Mouse (Mus musculus): ENCODE data around the gene Fam84b. TPM values are rescaled to one million over a fixed set of nuclear protein-coding genes. Genes with fewer than 3 reads are reported as not detected.

Gene Fam84b
- polyA plus RNA-seq (2017; shearing (Covaris generic)), result 1 to 10 TPM; 4.6 to 4.8 TPM

DNA sequence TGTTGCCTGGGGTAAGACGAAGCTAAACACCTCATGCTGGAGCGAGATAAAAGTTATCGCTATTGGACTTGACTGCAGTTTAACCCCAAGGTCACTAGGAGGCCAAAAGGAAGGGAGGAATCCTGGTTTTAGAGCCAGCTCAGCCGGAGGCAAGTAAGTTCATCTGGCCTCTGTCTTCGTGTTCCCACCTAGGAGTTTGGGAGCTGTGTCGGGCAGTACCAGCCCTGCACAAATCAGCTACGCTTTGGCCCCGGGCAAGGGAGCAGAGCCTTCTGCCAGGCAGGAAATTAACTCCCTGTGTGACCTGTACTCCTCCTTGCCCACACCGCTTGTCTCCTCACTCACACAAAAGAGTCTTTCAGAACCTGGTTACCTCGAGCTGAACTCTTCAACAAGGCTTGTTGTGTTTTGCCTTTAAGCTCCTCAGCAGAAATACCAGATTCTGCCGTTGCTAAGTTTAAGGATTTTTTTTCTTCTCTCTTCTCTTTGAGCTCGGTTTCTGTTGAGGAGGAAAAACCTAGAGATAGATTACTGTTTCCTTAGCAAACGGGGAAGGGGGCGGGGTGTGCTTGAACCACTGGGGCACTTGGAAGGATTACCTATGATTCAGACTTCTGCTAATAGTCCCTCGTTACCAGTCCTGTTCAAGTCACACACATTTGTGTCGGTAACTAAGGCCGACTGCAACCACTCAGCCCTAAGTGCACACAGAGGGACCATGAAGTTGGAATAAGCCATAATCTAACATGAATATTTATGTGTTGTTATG is at the start of gene Fam84b:
Gene Fam84b, minus strand, starts transcription at position 548 of the 769 bp plus-strand sequence.

Other genes with a start within 250 kb of the Fam84b start
- not detected for gene A1bg, start 69.2 kb upstream of the Fam84b start, polyA plus RNA-seq (2017; shearing (Covaris generic))